Mouse (Mus musculus) B cell, adult 62 days (primary cell): ENCODE data around the gene Serpinb3b. TPM values are rescaled to one million over a fixed set of nuclear protein-coding genes. Genes with fewer than 3 reads are reported as not detected.

Source experiments
- total RNA-seq: library from RNA; stranded (reverse); gene quantifications from 4 replicates; pipeline ENCODE4 v1.2.4, GENCODE M21; 2023

Gene Serpinb3b
- total RNA-seq, result not detected in 4 replicates

GRCm38 (mm10) chr1:107278261-107278660 lies at the start of gene Serpinb3b, which contains the start of gene Serpinb3c:
TSS of gene Serpinb3b (minus strand) at chr1:107278361.
TSS of gene Serpinb3c (minus strand) at chr1:107278371.

Other genes starting within 250 kb of the Serpinb3b start
- not detected in 4 replicates for gene Serpinb3a, start 226.1 kb downstream of the Serpinb3b start, total RNA-seq
- not detected in 4 replicates for gene Serpinb3d, start 194.9 kb downstream of the Serpinb3b start, total RNA-seq
- gene Serpinb3c, start within 50 bp of the Serpinb3b start, total RNA-seq, result not detected in 4 replicates
- gene Serpinb11, start 82.8 kb upstream of the Serpinb3b start, total RNA-seq, result not detected in 4 replicates
- 0.28 to 0.72 TPM in 2 of 4 replicates, not detected in the others for gene Serpinb7, start 121.3 kb upstream of the Serpinb3b start, total RNA-seq
- not detected in 4 replicates for gene Serpinb2, start 233.1 kb upstream of the Serpinb3b start, total RNA-seq